Mouse (Mus musculus) urinary bladder, adult 18-20 months (tissue): ENCODE measurements at regions not wholly inside any gene's neighbourhood (a gene's known extent, or its start where the extent isn't known, plus 50 kb on each side); places are given as distances from the start of the nearest gene placed in this dataset.

ENCODE experiments used
- DNase-seq, 2 experiments: peaks; one replicate each; pipeline ENCODE4 v3.0.0; 2022; ENCODE audit warnings: low spot score in 2 of 2, mixed read lengths in 2 of 2

GRCm38 (mm10) chr13:101625922-101626321, 142.1 kb downstream of the Pik3r1 start:
- no peak for DNase-seq

- DNase-seq, result no peak
Measured at GRCm38 (mm10) chr13:101624179-101624581, 143.8 kb downstream of the Pik3r1 start.

DNA sequence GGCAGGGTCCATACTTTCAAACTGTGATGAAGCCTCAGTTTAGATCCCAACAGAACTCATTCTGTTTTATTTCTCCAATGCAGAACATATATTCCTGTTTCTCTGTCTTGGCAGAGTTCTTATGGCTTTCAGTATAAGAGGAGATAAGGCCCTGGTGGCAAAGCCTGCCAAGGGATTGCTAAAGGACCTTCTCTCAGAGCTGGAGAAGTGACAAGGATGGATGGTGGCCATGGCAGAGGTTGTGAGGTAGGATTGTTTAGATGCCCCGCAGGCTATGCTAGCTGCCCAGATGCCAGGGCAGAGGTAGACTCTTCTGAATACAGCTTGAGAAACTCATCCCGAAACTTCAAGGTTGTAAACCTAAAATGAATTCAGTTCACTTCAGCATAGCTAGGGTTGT, 145.4 kb downstream of the Pik3r1 start:
- no peak for DNase-seq

GRCm38 (mm10) chr13:101620660-101621059, 147.4 kb downstream of the Pik3r1 start:
- DNase-seq, result no peak

- DNase-seq, result no peak
Measured at GRCm38 (mm10) chr13:101619154-101619553, 148.9 kb downstream of the Pik3r1 start.

GRCm38 (mm10) chr13:101612786-101613185, 155.2 kb downstream of the Pik3r1 start:
- no peak for DNase-seq

DNA sequence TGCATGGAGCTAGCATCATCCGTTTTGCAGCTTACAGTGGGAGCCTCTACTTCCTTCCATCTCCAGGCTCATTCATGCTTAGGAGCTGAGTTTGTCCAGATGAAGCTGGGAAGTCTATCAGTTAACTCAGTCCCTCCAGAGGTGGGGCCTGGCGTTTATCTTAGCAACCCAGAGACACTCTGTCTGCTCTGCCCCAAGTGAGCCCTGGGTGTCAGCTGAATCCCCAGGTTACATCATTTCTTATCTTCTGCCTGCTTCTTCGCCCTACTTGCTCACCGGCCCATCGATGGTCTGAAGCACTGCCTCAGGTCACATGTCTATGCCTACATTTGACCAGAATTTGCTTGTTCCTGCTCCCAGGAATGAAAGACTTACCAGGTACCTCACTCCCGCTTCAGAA, 156.3 kb downstream of the Pik3r1 start:
- DNase-seq, result no peak

DNA sequence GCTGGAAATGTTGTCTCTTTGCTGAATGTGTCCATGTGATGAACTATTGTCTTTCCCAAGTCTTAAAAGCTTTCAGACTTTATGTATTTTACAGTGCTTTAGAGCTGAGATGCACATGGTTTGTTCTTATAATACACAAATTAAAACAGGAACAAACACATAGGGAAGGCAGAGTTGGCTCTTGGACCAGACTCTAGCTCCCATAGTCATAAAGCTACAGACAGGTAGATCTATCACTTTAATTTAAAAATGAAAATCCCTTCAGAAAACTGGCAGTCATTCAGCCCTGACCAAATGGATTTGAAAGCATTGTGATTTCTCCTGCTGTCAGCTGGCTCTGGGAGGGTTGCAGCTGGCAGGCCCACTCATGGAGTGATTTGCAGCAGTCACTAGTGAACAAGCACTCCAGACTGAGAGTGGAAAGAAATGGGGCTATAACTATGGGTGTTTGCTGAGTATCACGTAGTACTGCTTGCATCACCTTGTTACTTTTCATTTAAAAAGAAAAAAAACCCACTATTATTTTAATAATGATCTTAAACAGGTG, 161.8 kb downstream of the Pik3r1 start:
- no peak for DNase-seq

- DNase-seq, result no peak
Measured at GRCm38 (mm10) chr13:101605685-101606084, 162.3 kb downstream of the Pik3r1 start.

GRCm38 (mm10) chr13:101605051-101605450, 163.0 kb downstream of the Pik3r1 start:
- DNase-seq, result no peak

DNA sequence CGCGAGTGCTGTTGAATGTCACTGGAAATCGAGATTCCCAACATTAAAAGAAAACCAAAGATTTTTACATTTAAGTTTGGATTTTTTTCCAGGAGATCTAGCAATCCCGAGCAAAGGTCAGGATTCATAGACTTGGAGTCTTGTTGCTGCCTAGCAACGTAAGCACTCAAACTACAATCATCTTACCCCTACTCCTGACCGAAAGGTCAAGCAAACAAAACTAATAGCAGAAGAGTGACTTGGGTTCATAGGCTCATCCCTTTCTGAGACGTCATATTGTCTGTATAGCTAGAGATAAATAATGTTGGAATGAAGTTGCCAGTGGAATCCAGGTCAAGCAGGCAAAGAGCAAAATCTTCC, 169.9 kb downstream of the Pik3r1 start:
- DNase-seq, result no peak

DNA sequence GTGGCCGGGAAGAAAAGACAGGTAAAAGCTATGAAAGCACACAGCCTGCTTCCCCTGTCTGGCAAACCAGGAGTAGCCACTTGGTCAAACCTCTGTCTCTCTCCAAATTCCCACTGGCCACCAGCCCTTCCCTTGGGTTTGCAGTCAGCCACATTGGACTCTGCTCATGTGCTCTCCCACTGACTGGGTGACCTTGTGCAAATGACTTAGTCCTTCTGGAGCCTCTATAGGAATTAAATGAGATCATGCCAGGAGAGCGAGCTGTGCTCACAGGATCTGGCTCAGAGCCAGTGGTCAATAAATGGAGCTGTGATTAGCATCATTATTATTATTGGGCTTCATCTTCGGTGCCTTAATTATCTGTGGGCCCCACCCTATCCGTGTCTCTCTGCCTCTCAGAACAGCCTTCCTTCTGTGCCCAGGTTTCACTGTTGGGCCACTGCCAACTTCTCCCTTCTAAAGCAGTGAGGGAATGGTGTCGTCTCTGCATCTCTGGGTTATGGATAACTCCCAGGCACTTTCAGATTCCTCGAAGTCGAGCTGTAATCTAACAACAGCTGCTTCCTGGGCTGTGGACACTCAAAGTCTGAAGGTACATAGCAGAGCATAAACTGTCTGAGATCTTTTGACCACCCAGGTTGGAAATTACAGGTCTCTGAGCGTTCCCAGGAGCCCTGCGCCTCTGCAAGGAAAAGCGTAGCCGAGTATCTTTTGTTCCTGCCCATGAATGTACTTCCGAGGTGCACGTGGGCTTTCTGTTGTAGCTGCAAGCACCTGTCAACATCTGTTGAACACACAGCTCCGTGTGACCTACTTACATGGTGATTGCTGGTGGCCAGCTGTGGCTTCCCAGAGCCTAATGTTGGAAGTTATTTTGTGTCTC, 170.5 kb downstream of the Pik3r1 start:
- no peak for DNase-seq

DNA sequence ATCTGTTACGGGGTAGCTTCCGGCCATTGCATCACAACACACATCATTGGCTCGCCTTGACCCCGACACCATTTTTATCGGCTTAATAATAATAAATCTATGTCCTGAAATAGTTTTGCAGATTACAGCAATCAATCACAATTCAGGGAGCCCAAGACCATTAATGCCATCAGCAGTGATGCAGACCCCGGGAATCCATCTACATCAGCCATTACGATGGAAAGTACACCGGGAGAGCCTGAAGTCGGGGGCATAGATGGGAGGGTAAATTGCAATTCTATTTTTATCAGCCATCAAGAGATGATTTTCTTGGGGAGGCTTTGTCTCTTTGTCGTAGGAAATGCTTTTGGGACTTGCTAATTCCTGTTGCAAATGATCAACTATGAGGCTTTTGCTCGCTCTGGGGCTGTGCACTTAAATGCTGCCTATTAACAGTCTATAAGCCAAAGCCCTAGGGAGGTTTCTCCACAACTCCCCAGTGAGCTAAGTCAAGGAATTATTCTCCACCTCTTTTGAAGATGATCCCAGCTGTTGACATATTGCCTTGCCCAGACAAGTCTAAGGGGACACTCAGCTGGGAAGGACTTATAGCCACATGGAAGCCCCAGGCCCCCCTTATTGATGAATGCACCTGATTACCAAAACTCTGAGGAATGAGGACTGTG, 173.4 kb downstream of the Pik3r1 start:
- DNase-seq, result no peak

DNA sequence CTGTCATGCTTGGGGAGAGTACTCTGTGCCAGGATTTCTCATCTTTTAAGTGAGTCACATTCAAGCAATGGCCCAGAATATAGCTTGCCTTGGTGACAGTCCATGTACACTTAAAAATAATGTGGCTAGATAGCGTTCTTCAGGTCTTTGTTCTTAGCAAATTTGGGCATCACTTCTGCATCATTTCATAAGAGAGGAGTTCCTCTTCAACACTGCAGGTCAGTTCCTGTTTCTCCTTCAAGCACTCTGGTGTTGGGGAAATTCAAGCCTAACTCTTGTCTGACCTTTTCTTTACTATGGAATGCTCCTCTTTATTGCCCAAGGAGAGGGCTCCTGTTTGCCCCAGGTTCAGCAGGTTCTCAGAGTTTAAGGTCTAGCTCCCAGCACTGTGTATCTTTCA, 175.7 kb downstream of the Pik3r1 start:
- DNase-seq, result no peak

DNA sequence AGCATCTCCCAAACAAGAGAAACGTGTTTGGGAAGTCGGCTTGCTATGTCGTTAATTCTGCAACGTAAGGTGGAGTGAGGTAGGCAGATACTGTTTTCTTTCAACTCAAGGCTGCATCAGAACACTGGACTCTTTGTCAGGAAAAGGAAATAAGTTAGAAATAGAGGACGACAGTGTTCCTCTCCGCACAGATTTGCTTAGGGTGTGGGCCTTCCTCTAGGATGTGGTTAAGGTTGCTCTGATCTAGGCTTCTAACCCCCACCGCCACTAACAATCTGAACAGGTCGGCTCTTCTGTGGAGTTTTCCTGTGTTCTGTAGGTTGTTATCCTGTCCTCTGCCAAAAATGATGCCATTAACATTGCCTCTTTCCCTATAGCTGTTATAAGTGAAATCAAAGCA, 179.1 kb downstream of the Pik3r1 start:
- DNase-seq, result no peak

DNA sequence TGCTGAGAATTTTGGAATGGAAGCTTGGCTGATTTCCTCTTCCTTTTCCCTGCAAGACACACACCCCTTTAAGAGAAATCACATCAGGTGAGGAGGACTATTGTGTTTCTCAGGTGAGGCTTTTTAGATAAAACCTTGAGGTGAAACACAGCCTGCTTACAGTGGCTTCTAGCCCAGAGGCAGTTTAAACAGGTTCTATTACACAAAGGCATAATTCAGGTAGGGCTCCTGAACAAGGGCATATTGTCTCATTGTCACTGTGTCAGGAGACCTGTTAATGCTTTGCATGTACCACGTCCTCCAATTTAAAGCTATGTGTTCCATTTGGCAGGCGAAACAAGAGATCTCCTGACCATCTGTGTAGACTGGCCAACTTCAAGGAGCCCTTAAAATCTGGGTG, 181.2 kb downstream of the Pik3r1 start:
- DNase-seq, result no peak

- no peak for DNase-seq
Measured at GRCm38 (mm10) chr13:101576481-101576880, 191.5 kb downstream of the Pik3r1 start.

DNA sequence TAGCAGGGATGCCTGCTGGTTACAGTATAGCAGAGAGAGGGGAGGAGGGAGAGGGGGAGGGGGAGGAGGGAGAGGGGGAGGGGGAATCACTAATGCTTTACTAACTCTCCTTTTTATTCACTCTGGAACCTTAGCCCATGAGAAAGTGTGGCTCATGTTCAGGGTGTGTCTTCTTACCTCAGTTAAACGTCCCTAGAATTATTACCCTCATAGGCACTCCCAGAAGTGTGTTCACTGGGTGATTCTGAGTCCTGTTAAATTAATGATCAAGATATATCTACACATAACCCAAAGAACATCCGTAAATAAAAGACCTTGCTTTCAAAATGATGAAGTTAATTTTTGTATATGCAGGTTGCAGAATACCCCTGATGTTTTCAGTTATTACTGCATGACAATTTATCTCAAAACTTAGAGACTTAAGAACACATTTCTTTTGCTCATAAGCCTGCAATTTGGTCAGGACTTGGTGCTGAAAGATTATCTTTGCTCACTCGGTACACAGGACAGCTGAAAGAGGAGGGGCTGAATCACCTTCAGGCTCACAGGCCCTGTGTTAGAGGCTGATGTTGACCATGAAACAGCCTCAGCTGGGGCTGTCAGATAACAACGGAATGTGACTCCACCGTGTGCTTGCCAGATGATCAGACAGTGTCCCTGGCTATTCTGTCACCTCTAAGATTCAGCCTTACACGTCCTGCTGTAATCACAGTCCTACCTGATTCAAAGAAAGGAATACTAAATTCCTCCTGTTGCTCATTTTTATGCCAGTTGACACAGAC, 195.0 kb downstream of the Pik3r1 start:
- no peak for DNase-seq

DNA sequence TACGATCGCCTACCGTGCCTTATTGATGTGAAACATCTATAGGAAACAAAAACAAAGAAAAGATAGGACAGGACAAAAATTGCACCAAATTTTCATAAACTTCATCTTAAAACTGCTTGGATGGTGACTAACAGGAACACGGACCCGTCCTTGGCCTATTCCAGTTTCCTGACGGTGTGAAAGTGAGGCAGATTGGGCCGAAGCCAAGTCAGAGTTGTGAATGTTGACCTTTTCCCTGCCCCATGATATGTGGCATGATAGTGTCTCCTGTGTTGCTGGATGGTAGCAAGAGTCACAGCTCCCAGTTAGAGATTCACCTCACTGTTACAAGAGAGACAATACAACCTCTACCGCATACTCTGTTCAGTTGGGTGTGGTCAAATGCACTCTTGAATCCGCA, 195.8 kb downstream of the Pik3r1 start:
- DNase-seq, result no peak

DNA sequence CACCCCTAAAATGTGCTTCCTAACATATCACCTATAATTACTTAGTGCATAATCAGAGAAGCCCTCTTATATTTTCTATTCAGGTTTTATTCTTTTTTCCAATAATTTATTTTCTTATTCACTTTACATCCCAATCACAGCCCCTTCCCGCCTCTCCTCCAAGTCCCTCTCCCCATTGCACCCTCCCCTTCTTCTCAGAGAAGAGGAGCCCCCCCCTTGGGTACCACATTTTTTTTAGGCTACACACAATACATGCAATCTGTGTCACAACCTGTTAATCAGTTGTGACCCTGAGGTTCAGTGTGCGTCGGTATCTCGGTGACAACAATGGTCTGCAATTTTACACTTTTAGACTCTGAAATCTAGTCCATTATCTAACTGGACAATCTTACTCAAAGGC, 198.0 kb downstream of the Pik3r1 start:
- DNase-seq, result no peak

- no peak for DNase-seq
Measured at GRCm38 (mm10) chr13:101568985-101569631, 198.9 kb downstream of the Pik3r1 start.

DNA sequence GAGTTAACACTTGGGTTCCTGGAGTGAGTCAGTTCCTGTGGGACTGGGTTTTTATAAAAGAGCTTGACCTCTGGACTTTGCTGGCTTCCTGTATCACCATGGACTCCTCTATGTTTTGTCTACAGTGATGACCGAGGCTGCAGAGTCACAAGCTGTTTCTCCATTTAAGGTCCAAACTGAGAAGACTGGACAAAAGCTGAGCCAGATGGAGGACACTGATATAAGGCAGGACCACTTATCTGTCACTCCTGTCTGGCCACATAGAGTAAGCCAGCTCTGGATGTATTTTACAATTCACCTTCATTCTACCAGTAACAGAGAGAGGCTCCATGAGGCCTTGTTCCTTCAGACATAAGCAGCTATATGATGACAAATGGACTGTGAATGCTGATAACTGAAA, 202.7 kb downstream of the Pik3r1 start:
- no peak for DNase-seq
